Mouse (Mus musculus) E14TG2a.4 (cell line): ENCODE measurements around the gene Snx7.

Source experiments
- CTCF ChIP-seq: conservative IDR thresholded peaks from 2 replicates; pipeline ENCODE4 v1.5.1; 2014; ENCODE audit warnings: low read length
- POU5F1 ChIP-seq: IDR thresholded peaks from 2 replicates; pipeline ENCODE4 v1.6.1; 2014; ENCODE audit warnings: low read length, borderline replicate concordance

DNA sequence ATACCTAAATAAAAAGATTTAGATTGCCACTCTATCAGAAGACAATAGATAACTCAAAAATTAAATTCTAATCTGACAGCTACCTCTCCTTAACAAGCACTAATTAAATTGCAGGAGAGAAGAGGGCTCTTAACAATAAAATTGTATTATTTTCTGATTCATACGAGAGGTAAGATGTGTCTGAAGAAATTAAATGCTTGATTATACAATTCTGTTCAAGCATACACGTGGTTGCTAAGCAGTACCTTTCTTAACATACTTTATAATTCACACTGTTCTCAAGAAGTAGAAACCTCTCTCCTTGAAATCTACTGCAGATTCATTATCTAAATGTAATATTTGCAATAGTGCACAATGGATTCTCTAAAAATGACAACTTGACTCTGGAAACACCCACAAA lies 54.5 kb downstream of the Snx7 start:
- TF ChIP-seq CTCF (no peak), POU5F1 (no peak)
